Mouse (Mus musculus) T-cell, adult 2 months (primary cell): Measurements from ENCODE around the gene Phrf1.
A peak's percentile ranks its signal among the peaks of the same experiment; 100 is the strongest.

Source experiments
- DNase-seq: peaks from one replicate; pipeline ENCODE4 v3.0.0; 2022; ENCODE audit warnings: low spot score

Gene Phrf1

GRCm38 (mm10) chr7:141228279-141229067, at the start of gene Phrf1:
Gene Phrf1 (plus strand): TSS chr7:141228784.
- DNase-seq, result peak; percentile 87

DNA sequence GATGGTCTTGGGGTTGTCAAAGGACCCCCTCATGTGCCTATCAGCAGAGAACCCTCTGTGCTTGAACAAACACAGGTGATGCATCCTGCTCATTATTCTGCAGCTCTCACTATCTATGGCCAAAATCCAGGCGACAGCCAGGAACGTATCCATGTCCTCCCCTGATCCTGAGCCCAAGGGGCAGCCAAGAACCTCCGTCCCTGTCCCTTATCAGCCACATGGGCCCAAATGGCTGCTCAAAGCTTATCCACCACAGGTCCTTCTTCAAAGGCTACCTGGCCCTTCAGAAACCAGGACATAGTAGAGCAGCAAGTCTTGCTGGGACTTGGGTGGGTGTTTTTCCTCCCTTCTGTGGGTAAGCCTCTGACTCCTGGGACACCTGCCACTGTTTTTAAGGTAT, 40.4 kb upstream of the Phrf1 start:
- DNase-seq, result no peak

- no peak for DNase-seq
Observed at GRCm38 (mm10) chr7:141188733-141189132, 39.9 kb upstream of the Phrf1 start.

GRCm38 (mm10) chr7:141190220-141190619, 38.4 kb upstream of the Phrf1 start:
- no peak for DNase-seq

DNA sequence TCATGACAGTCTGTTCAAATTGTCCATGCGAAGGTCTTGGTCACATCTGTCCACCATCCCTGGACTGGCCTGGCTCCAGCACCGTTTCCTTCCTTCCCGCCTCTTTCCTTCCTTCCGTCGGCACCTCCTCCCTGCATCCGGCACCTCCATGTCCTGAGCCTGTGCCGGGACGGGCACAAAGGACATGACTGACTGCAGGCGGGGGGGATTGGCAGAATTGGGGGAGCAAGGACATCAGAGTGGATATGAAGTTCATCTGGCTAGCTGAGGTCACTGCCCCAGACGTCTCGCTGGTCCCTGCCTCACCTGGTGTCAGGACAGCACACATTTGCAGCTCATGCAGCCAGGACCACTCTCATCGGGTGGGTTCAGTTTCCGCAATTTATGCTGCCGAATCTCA, 37.5 kb upstream of the Phrf1 start:
- DNase-seq, result no peak

GRCm38 (mm10) chr7:141191796-141192685, 36.5 kb upstream of the Phrf1 start:
- DNase-seq, result no peak

DNA sequence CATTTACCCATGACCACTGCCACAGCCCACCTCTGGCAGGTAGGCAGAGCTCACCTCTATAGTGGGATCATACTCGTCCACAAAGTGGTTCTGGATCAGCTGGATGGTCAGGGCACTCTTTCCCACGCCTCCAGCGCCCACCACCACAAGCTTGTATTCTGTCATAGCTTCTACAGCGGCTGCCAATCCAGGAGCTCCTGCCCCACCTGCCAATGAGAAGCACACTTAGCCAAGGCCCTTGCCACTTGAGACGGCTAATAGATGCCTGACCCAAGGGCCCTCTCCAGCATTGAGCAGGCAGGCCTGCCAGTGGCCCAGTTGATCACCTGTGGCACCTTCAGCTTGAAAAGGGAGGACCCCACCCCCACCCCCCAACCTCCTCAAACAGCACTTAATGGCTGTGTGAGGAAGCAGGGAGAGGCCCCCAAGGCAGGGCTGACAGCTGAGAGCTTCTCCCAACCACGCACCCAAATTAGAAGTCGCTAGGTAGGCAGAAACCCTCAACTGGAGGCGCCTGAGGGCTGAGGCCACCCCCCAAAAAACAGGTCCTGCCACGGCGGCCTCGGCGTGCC, 35.7 kb upstream of the Phrf1 start:
- DNase-seq, result no peak

GRCm38 (mm10) chr7:141193348-141193856, 35.2 kb upstream of the Phrf1 start:
- no peak for DNase-seq

DNA sequence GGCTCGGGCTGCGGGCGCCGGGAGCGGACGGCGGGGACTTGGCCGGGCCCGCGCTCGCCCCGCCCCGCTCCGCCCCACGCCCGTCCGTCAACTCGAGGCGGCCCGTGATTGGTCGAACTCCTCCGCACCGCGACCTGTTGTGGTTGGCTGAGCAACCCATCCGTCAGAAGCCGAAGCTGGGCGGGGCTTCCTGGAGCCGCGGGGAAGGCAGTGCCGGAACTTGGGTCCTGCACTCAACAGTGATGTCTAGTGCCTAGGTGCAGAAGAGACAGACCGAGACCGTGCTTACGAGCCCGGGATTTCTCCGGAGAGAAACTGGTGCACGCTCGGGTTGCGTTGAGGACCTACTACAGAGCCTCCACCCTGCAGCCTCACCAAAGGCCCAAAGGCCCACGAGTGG, 34.6 kb upstream of the Phrf1 start, which contains the start of the genes Hras and Lrrc56:
Hras (minus strand) TSS at position 58 of the 400 bp plus-strand sequence.
Lrrc56 (plus strand) TSS at position 210 of the 400 bp plus-strand sequence.
- DNase-seq, result peak; percentile 97

DNA sequence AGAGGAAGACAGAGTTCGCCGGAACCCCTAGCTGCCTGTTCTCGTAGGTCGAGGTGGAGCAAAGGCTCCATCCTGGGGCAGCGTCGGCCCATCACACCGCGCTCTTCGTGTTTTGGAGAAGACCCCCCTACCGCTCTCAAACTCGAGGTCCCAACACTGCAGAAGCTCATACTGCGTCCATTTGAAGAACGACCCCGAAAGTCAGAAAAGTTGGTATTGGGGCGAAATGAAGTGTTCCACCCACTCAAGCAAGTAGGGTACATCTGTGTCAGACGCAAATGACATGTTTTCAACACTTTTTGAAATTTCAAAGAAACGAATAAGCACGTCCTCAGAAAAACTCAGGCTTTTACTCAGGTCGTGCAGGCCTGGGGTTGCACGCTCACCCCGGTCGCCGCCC, 34.2 kb upstream of the Phrf1 start:
- no peak for DNase-seq

DNA sequence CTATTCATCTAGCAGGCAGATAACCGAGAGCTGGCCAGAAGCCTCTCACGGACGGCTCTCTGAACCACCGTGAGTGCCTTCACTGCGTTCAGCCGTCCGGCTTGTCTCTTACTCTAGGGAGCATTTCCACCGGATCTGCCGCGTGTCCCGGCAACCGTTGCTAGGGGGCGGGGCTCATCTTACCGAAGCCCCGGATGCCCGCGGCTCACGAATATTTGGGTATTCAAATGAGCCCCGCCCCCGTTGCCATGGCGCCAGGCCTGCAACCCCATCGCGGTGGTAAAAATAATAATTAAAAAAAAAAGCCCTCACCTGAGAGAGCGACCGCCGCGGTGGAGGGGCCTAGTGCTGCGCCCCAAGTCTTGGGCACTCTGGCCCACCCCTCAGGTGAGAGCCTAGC, 33.8 kb upstream of the Phrf1 start:
- peak; percentile 91 for DNase-seq

DNA sequence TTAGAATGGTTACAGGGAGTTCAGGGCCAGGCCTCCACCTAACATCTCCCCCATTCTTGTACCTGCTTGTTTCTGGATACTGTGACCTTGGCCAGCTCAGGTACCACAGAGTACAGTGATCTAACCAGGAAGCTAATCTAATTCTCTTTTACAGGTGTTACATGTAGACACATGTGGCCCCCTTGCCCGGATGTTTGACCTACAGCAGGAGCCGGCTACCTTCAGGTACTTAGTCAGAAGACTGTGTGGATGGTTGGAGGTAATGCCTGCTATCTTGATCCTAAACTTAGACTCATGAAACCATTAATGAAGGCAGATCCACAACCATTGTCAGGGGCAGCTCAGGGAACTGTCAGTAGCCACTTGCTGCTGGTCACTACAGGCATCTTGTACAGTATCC, 32.8 kb upstream of the Phrf1 start:
- no peak for DNase-seq

GRCm38 (mm10) chr7:141196619-141197282, 31.8 kb upstream of the Phrf1 start:
- DNase-seq, result no peak

DNA sequence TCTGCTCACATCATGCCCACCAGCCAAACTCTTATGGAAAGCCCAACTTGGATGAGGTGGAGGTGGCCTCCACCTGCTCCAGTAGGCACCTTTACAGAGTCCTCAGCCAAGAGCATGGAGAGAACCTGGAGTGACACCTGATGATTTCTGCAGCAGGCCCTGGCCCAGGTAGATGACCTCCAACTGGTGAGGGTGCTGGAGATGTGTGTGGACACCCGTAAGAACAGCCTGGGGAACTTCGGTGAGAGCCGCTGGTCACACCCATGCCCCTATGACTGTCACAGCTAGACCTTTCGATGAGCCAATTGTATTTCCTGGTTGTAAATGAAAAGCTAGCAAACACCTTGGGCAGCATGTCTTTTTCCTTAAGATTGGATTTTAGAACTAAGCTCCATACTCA, 30.5 kb upstream of the Phrf1 start:
- DNase-seq, result no peak

- no peak for DNase-seq
Observed at GRCm38 (mm10) chr7:141204546-141204945, 24.0 kb upstream of the Phrf1 start.

DNA sequence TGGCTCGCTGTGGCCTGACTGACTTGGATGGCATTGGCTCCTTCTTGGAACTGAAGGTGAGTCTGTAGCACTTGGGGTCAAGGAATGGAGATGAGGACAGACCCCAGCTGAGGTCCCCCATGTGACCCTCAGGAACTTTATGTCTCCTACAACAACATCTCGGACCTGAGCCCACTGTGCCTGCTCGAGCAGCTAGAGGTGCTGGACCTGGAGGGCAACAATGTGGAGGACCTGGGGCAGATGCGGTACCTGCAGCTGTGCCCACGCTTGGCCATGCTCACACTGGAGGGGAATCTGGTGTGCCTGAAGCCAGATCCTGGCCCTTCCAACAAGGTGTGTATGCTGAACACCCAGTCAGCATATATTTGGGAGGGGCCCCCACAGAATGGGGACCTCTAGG, 23.1 kb upstream of the Phrf1 start:
- no peak for DNase-seq

DNA sequence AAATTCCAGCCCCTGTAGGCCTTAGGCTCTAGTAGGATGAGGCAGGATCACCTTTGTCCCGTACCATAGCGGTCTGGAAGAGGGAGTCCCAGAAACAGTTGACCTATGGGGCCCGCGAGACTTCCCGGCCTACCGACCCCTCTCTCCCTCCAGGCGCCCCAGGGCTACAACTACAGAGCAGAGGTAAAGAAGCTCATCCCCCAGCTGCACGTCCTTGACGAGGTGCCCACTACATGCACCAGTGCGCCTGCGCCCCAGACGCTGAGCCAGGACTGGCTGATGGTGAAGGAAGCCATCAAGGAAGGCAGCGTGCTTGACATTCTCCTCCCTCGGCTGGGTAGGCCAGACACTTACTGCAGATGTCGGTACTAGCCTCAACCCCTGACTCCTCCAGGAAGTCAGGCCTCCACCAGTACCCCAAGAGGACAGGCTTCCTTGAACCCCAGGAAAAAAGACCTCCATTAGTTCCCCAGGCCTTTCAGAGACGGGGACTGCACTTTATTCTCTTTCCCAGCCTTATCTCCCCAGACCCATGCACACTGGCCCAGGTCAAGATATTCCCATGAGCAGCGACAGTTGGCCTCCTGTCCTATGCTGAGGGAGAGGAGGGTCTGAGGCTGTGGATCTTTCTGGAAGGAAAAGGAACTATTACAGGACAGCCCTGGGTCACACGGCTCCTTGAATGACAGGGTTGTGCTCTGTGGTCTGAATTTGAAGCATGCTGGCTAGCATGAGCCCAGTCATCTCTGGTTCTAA, 22.2 kb upstream of the Phrf1 start:
- no peak for DNase-seq

DNA sequence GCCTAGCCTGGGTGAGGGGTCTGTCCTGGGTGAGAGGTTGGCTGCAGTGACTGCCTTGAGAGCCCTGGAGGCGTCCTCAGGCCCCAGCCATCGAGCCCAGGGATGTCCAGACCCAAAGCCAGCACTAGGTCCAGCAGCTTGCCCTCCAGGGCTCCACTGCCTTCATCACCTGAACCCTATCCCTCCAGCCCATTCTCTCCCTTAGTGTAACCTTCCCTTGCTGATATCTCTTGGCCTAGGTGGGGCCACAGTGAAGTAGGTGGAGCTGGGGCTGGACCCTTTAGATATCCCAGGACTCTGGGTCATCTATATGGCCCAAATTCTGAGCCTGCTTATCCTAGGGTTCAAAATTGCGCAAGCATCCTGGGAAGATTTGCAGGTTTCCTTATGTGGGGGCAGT, 19.1 kb upstream of the Phrf1 start:
- no peak for DNase-seq

DNA sequence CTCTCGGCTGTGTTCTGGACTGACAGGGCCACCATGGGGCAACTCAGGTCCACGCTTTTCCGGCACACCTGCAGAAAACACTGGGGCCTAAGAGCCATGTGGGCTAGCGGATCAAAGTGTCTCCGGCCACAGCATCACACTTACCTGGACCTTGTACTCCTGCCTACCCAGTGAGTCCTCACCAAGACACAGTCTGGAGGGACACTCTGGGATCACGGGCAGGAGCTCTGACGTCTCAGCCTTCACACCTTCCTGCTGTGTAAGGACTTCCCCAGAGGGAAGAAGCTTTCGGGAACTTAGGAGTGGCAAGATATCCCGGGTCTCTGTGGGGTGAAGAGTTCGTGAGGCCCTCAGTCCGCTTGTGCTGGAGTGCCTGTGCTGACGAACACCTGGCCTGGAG, 18.4 kb upstream of the Phrf1 start:
- DNase-seq, result no peak

DNA sequence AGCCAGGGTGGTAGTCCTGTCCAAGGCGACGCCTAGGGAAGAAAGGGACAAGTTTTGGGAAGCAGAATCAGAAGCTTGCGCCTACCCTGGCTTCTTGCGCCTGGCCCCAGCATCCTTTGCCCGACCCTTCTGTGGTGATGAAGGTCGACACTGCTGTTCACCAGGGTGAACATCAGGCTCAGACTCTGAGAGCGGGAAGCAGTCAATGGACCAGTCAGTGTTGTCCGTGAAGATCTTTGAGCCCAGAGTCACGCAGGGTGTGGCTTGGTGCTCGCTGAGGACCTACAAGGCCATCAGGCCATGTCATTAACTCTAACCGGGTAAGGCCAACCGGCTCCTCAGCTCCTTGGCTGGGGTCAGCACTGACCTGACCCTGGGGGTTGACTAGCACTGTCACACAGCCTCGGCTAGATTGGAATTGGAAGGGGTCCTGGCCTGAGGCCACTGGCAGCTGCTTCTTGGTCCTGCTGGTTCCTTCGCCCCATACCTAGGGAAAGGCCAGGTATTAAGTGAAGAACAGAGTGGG, 17.9 kb upstream of the Phrf1 start:
- no peak for DNase-seq

GRCm38 (mm10) chr7:141213133-141213532, 15.5 kb upstream of the Phrf1 start:
- no peak for DNase-seq
